Mouse (Mus musculus) CH12.LX (cell line): ENCODE measurements around the gene Tm7sf2. TPM values are rescaled to one million over a fixed set of nuclear protein-coding genes. Genes with fewer than 3 reads are reported as not detected.

Source experiments
- DNase-seq: peaks from one replicate; pipeline ENCODE4 v3.0.0-alpha.2; 2013; ENCODE audit errors: extremely low read depth
- H3K27ac ChIP-seq: 2 replicates; pipeline ENCODE4 v1.5.1; 2012; ENCODE audit warnings: low read depth, mild to moderate bottlenecking, control low read depth, moderate library complexity; ENCODE audit not compliant: insufficient read depth
- H3K27me3 ChIP-seq: replicated peaks from 2 replicates; pipeline ENCODE3; 2012; ENCODE audit warnings: inconsistent platforms
- H3K36me3 ChIP-seq, 2 experiments: replicated peaks in 1 of 2; 2 replicates each; pipeline versions ENCODE3 to v1.6.1; 2012; ENCODE audit warnings: inconsistent platforms in 1 of 2, low read length in 1 of 2, mild to moderate bottlenecking in 1 of 2, mixed read lengths in 1 of 2, moderate library complexity in 1 of 2; ENCODE audit not compliant: control insufficient read depth in 1 of 2, insufficient read depth in 1 of 2
- H3K4me1 ChIP-seq, 2 experiments: 2 replicates each; pipeline ENCODE4 v1.6.1; 2012; ENCODE audit warnings: inconsistent platforms in 1 of 2, moderate library complexity in 1 of 2; ENCODE audit not compliant: insufficient read depth in 2 of 2, control insufficient read depth in 1 of 2
- H3K4me2 ChIP-seq: 2 replicates; pipeline ENCODE4 v1.6.1; 2012; ENCODE audit warnings: low read depth, mild to moderate bottlenecking, control low read depth; ENCODE audit not compliant: poor library complexity, insufficient read depth, severe bottlenecking
- H3K4me3 ChIP-seq, 3 experiments: fragments of 150-350 bp in 1 of 3; sonication (generic) in 1 of 3; replicated peaks in 1 of 3; 2 replicates each; pipeline versions ENCODE3 to v1.5.1; 2011 to 2012; ENCODE audit warnings: low read depth in 2 of 3, low read length in 2 of 3, mild to moderate bottlenecking in 2 of 3, moderate library complexity in 2 of 3, control low read depth in 1 of 3, improper control_type of control experiment in 1 of 3, inconsistent platforms in 1 of 3, mixed read lengths in 1 of 3; ENCODE audit not compliant: poor library complexity in 1 of 3
- H3K79me2 ChIP-seq: replicated peaks from 2 replicates; pipeline ENCODE4 v1.6.1; 2012; ENCODE audit warnings: mild to moderate bottlenecking, moderate library complexity; ENCODE audit not compliant: control insufficient read depth, poor library complexity, insufficient read depth, severe bottlenecking; ENCODE audit errors: extremely low read depth
- H3K9ac ChIP-seq: 2 replicates; pipeline ENCODE4 v1.6.1; 2012; ENCODE audit warnings: low read depth, mild to moderate bottlenecking, control low read depth, moderate library complexity; ENCODE audit not compliant: insufficient read depth
- H3K9me3 ChIP-seq: replicated peaks from 2 replicates; pipeline ENCODE3; 2012; ENCODE audit warnings: low read length, inconsistent platforms, mixed read lengths
- E2F4 ChIP-seq: IDR thresholded peaks from 2 replicates; pipeline ENCODE4 v1.6.1; 2011; ENCODE audit warnings: low read depth, low read length, improper control_type of control experiment; ENCODE audit not compliant: insufficient replicate concordance
- ELF1 ChIP-seq: IDR thresholded peaks from 2 replicates; pipeline ENCODE4 v1.6.1; 2014; ENCODE audit warnings: low read depth, mild to moderate bottlenecking, inconsistent platforms, low read length, improper control_type of control experiment
- ETS1 ChIP-seq: conservative IDR thresholded peaks from 2 replicates; pipeline ENCODE4 v1.6.1; 2012; ENCODE audit warnings: low read depth, mild to moderate bottlenecking, inconsistent platforms, low read length, improper control_type of control experiment, moderate library complexity
- GABPA ChIP-seq: IDR thresholded peaks from 2 replicates; pipeline ENCODE4 v1.6.1; 2012; ENCODE audit warnings: low read depth, low read length, improper control_type of control experiment, inconsistent platforms; ENCODE audit not compliant: insufficient replicate concordance
- HCFC1 ChIP-seq: IDR thresholded peaks from 2 replicates; pipeline ENCODE4 v1.6.1; 2012; ENCODE audit warnings: low read depth, mild to moderate bottlenecking, inconsistent platforms, low read length, improper control_type of control experiment
- IRF4 ChIP-seq: IDR thresholded peaks from 2 replicates; pipeline ENCODE4 v1.6.1; 2014; ENCODE audit warnings: low read depth, mild to moderate bottlenecking, inconsistent platforms, low read length, improper control_type of control experiment
- JUN ChIP-seq: IDR thresholded peaks from 2 replicates; pipeline ENCODE4 v1.6.1; 2011; ENCODE audit warnings: low read depth, mild to moderate bottlenecking, low read length, improper control_type of control experiment, moderate library complexity; ENCODE audit not compliant: insufficient read depth
- KAT2A ChIP-seq: IDR thresholded peaks from 2 replicates; pipeline ENCODE4 v1.6.1; 2012; ENCODE audit warnings: low read length, improper control_type of control experiment, inconsistent platforms; ENCODE audit not compliant: insufficient replicate concordance
- MAX ChIP-seq: IDR thresholded peaks from 2 replicates; pipeline ENCODE4 v1.6.1; 2011; ENCODE audit warnings: low read length, improper control_type of control experiment
- MAZ ChIP-seq: IDR thresholded peaks from 2 replicates; pipeline ENCODE4 v1.6.1; 2012; ENCODE audit warnings: low read depth, mild to moderate bottlenecking, inconsistent platforms, low read length, improper control_type of control experiment, moderate library complexity
- MEF2A ChIP-seq: IDR thresholded peaks from 2 replicates; pipeline ENCODE4 v1.6.1; 2014; ENCODE audit warnings: low read depth, mild to moderate bottlenecking, inconsistent platforms, low read length, improper control_type of control experiment, borderline replicate concordance
- MXI1 ChIP-seq: IDR thresholded peaks from 2 replicates; pipeline ENCODE4 v1.6.1; 2011; ENCODE audit warnings: mild to moderate bottlenecking, low read depth, low read length, improper control_type of control experiment
- MYC ChIP-seq: IDR thresholded peaks from 2 replicates; pipeline ENCODE4 v1.6.1; 2011; ENCODE audit warnings: low read depth, mild to moderate bottlenecking, improper control_type of control experiment, low read length
- NELFE ChIP-seq: IDR thresholded peaks from 2 replicates; pipeline ENCODE4 v1.6.1; 2011; ENCODE audit warnings: low read depth, low read length, improper control_type of control experiment
- NRF1 ChIP-seq: IDR thresholded peaks from 2 replicates; pipeline ENCODE4 v1.6.1; 2014; ENCODE audit warnings: low read depth, mild to moderate bottlenecking, inconsistent platforms, low read length, improper control_type of control experiment, moderate library complexity
- PAX5 ChIP-seq: IDR thresholded peaks from 2 replicates; pipeline ENCODE4 v1.6.1; 2012; ENCODE audit warnings: low read length, inconsistent platforms, mixed read lengths
- POLR2A ChIP-seq: IDR thresholded peaks from 2 replicates; pipeline ENCODE4 v1.6.1; 2011; ENCODE audit warnings: low read depth, mild to moderate bottlenecking, improper control_type of control experiment, low read length
- POLR2AphosphoS2 ChIP-seq: IDR thresholded peaks from 2 replicates; pipeline ENCODE4 v1.6.1; 2011; ENCODE audit warnings: low read depth, low read length, improper control_type of control experiment
- RCOR1 ChIP-seq: conservative IDR thresholded peaks from 2 replicates; pipeline ENCODE4 v1.6.1; 2012; ENCODE audit warnings: low read depth, mild to moderate bottlenecking, inconsistent platforms, low read length, improper control_type of control experiment
- SIN3A ChIP-seq: IDR thresholded peaks from 2 replicates; pipeline ENCODE4 v1.6.1; 2012; ENCODE audit warnings: low read length, improper control_type of control experiment, inconsistent platforms
- SMC3 ChIP-seq: IDR thresholded peaks from 2 replicates; pipeline ENCODE4 v1.6.1; 2011; ENCODE audit warnings: low read depth, low read length, improper control_type of control experiment
- TBP ChIP-seq: conservative IDR thresholded peaks from 2 replicates; pipeline ENCODE4 v1.6.1; 2011; ENCODE audit warnings: low read depth, low read length, improper control_type of control experiment
- TCF12 ChIP-seq: IDR thresholded peaks from 2 replicates; pipeline ENCODE4 v1.6.1; 2014; ENCODE audit warnings: low read depth, mild to moderate bottlenecking, inconsistent platforms, low read length, improper control_type of control experiment
- USF2 ChIP-seq: conservative IDR thresholded peaks from 2 replicates; pipeline ENCODE4 v1.6.1; 2011; ENCODE audit warnings: low read depth, low read length, improper control_type of control experiment
- ZC3H11A ChIP-seq: IDR thresholded peaks from 2 replicates; pipeline ENCODE4 v1.6.1; 2012; ENCODE audit warnings: low read depth, mild to moderate bottlenecking, inconsistent platforms, low read length, improper control_type of control experiment
- ZMIZ1 ChIP-seq: IDR thresholded peaks from 2 replicates; pipeline ENCODE4 v1.6.1; 2012; ENCODE audit warnings: low read depth, mild to moderate bottlenecking, inconsistent platforms, low read length, improper control_type of control experiment
- dilution Hi-C: fragments of 300-500 bp; cut with MboI; formaldehyde crosslinking; loops from 2 replicates; pipeline ENCODE4 v1.14.3; 2020; ENCODE audit warnings: low sequenced_read_pairs; ENCODE audit not compliant: extremely low pct_unique_long_range_greater_than_20kb, extremely low pct_ligation_motif_present
- in situ Hi-C: fragments of 300-500 bp; cut with MboI; formaldehyde crosslinking; loops from 3 replicates; pipeline ENCODE4 v1.14.3; 2019; ENCODE audit warnings: low sequenced_read_pairs, low pct_ligation_motif_present, low pct_unique_long_range_greater_than_20kb, mixed read lengths
- polyA plus RNA-seq: library from polyadenylated mRNA; unstranded; fragments of >175 nt; gene quantifications from 2 replicates; pipeline ENCODE4 v1.2.1, GENCODE M21; 2012; ENCODE audit warnings: low read depth; ENCODE audit not compliant: insufficient read length
- total RNA-seq, 2 experiments: library from RNA; depleted of rRNA; stranded (reverse); fragments of 300-350 nt in 1 of 2; fragments of >200 nt in 1 of 2; gene quantifications; 2 replicates each; pipeline ENCODE4 v1.2.3; 2012 to 2014

Tm7sf2 gene
- total and polyA plus RNA-seq, 3 experiments: 10.8 to 15.1 (median 11.7) TPM

DNA sequence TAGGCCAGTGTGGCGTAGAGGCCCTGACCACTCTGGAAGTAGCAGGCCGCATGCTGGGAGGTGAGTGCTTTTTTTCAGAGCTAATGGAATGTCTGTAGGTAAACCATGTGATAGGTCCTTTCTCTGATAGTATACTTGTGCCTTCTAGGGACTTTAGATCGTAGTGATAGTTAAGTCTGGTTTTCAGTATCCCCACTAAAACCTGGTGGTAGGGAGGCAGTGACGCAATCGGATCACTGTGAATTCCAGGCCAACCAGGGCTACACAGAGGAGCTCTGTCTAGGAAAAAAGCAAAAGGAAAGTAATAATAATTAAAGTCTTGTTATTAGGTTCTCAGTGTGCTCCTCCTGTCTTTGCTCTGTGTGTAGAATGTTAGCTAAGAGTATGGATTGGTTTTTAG is 9.7 kb downstream of the Tm7sf2 start:
- peak overlapping the region; percentile 73 to 97 (median 95) for H3K4me3 ChIP-seq
- TF ChIP-seq ETS1: no peak
- no peak for TF ChIP-seq USF2
- H3K36me3 ChIP-seq: peaks cover 37 to 51% of the 10 kb centered on the region in 2 experiments
- H3K79me2 ChIP-seq: peaks cover 55% of the 10 kb centered on the region
- no peaks in the 10 kb centered on the region for H3K9me3 ChIP-seq
- DNase-seq: no peak
- H3K9ac ChIP-seq: peak overlapping the region; percentile 73
- peaks cover 11 to 55% of the 10 kb centered on the region in 2 experiments for H3K4me1 ChIP-seq
- H3K27ac ChIP-seq: peak overlapping the region; percentile 26
- dilution Hi-C loops (no loop called here), in situ Hi-C loops (no loop called here)
- no peaks in the 10 kb centered on the region for H3K27me3 ChIP-seq
- H3K4me2 ChIP-seq: peak overlapping the region; percentile 77

DNA sequence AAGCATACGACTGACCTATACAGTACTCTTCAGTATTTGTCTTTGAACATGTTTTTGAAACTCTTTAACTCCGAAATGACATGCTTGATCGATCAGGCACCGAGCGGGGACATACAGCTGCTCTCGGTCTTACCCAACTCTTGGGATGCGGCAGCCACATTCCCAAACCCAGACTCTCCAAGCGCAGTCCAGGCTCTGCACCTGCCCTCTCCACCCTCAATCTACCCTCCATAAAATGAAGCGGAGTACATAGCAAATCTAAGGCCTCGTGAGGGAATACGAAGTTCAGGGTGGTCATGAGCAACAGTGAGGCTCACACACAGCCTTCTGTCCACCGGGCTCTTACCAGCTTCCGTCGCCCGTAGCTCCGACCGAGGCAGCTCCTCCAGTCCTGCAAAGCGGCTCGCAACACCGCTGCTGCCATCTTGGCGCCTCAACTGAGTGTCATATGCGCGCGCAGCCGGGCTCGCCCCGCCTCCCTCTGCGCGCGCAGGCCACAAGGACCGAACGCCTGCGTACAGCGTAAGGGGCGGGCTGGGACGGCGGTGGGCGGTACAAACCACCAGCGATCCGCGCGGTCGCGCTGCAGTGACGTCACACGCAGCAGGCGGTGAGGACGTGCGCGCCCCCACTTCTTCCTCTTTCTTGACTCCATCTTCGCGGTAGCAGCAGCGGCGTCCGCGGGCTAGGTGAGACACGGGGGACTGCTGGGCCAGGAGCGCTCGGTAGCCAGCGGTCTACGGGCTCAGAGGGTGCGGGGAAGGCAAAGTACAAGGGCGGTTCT is 10.7 kb downstream of the Tm7sf2 start, which contains the start of the genes Mrpl49 and Fau:
Gene Mrpl49 (minus strand): TSS at position 473 of the 784 bp plus-strand sequence.
Gene Fau (plus strand): TSS at position 532 of the 784 bp plus-strand sequence.
- Histone ChIP-seq H3K27me3 (no peaks in the 10 kb centered on the region), H3K79me2 (peaks cover 56% of the 10 kb centered on the region), H3K36me3 (peaks cover 46 to 53% of the 10 kb centered on the region in 2 experiments), H3K27ac (peak within 1 kb of the TSS; percentile 26), H3K4me1 (peaks cover 12 to 55% of the 10 kb centered on the region in 2 experiments; a peak in 3 of 4 replicates), H3K4me2 (peak within 1 kb of the TSS; percentile 80), H3K4me3 (peak within 1 kb of the TSS; percentile 73 to 99 (median 97)), H3K9me3 (no peaks in the 10 kb centered on the region), H3K9ac (peak within 1 kb of the TSS; percentile 73)
- peak; percentile 95 for DNase-seq
- TF ChIP-seq MXI1 (peak; percentile 84), ZC3H11A (no peak), E2F4 (peak; percentile 68; the same call in 1 of the 2 replicates), HCFC1 (peak; percentile 93), MAZ (0 out of 2 replicates have a peak, but pooled peaks have one; percentile 50), TCF12 (peak; percentile 96), IRF4 (peak; percentile 42; the same call in 1 of the 2 replicates), TBP (peak; percentile 86), MYC (peak; percentile 17; the same call in 1 of the 2 replicates), NRF1 (peak; percentile 95), ELF1 (peak; percentile 90), ETS1 (no peak), SMC3 (no peak), NELFE (peak; percentile 96), MAX (peak; percentile 66; the same call in 1 of the 2 replicates), JUN (no peak), MEF2A (peak; percentile 73), SIN3A (peak; percentile 83), POLR2AphosphoS2 (peak; percentile 85), PAX5 (no peak), GABPA (peak; percentile 17; the same call in 1 of the 2 replicates), ZMIZ1 (peak; percentile 96), RCOR1 (no peak), POLR2A (peak; percentile 98), KAT2A (peak; percentile 84; the same call in 1 of the 2 replicates)
- in situ Hi-C loops: no loop called here
- dilution Hi-C loops: no loop called here
